Mouse (Mus musculus) spleen, adult 2 months (tissue): Measurements from ENCODE around the gene Aebp1.

Experiments
- CTCF ChIP-seq: fragments of 200-500 bp; IDR thresholded peaks from 2 replicates; pipeline ENCODE4 v1.5.1; 2011; ENCODE audit warnings: mild to moderate bottlenecking, inconsistent platforms; ENCODE audit not compliant: insufficient read depth, insufficient read length, insufficient replicate concordance; ENCODE audit errors: extremely low read depth
- POLR2A ChIP-seq: fragments of 200-500 bp; IDR thresholded peaks from 2 replicates; pipeline ENCODE4 v1.6.1; 2011; ENCODE audit warnings: low read depth, low read length, inconsistent platforms

DNA sequence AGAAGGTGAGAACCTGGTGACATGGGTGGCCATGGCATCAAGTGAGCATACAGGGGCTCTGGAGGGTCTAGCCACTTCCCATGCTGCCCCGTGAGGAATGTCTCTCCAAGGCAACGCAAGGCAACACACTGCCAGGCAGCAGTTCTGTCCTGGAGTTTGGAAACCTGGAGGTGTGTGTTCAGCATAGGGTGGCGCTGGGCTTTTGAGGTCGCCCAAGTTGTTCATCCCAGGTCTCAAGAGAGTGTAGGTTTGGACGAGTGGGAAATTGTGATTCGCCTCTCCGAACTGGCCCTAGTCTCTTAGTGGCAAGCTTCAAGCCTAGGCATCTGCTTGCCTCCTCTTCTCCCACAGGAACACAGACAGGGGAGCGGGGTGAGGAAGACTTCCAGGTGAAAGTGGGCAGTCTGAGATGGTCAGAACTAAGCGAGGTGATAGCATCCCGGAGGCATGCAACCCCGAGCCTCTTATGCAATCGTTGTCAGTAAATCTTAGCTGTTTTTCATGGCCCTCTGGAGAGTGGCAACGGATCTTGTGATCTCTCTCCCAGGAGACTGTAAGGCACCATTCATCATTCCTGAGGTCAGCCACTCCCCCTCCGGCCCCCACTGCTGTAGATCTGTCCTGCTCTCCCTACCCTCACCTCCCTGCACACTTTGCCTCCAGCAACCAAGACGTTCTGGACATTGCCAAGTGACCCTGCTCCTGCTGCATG is 803 bp downstream of the Aebp1 start:
- TF ChIP-seq CTCF (no peak), POLR2A (no peak)
